Mouse (Mus musculus) kidney, adult 8-10 months (tissue): ENCODE results near the gene Rbm19.
"Not testable (repeated sequence)": the region's sequence is repeated elsewhere in the genome, so short reads cannot be mapped to it uniquely, and the experiment has no call there.

Source experiments
- DNase-seq, 2 experiments: peaks; one replicate each; pipeline ENCODE4 v3.0.0; 2022

Rbm19 gene

GRCm38 (mm10) chr5:120116261-120117050 is at the start of gene Rbm19:
TSS of gene Rbm19 (plus strand) at chr5:120116465.
- DNase-seq = peak; percentile 87 to 92

DNA sequence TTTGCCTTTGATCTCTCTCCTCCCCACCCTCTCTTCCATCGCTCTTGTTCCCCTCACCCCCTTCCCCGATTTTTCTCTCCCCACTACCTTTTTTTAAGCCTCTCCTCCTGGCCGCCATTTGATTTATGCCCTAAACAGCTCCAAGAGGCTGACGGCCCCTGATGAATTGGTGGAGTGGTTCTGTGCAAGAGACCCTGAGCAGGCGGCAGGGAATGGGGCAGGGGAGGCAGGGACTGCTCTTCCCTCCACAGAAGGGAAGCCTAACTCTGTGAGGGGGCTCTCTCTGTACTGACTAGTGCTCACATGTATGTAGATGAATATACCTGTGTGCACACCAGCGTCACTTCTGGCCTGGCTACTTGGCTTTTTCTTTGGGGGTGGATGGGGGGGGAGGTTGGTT is 49.0 kb upstream of the Rbm19 start:
- no peak for DNase-seq

DNA sequence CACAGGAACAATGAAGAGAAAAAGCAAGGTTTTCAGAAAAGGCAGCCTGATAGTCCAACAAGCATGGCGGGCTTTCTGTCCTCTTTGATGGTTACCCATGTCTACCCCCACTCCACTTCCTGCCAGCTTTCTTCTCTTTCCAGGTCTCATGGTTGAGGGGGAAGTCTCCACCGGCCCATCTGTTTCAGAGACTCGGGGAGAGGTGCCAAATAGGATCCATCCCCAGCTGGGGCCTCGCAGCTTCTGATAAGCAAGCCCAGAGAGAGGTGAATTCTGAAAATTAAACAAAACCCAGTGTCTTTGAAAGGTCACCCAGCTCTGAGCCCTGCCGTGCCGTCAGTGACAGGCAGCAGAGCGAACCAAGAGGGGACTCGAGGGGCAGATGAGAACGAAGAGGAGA is 42.2 kb upstream of the Rbm19 start:
- no peak for DNase-seq

GRCm38 (mm10) chr5:120080027-120080426 is 36.2 kb upstream of the Rbm19 start:
- no peak for DNase-seq

- no peak for DNase-seq
These were observed 35.8 kb upstream of the Rbm19 start for GRCm38 (mm10) chr5:120080468-120080867.

GRCm38 (mm10) chr5:120088561-120088960 is 27.7 kb upstream of the Rbm19 start:
- DNase-seq = peak; percentile 70 to 87

DNA sequence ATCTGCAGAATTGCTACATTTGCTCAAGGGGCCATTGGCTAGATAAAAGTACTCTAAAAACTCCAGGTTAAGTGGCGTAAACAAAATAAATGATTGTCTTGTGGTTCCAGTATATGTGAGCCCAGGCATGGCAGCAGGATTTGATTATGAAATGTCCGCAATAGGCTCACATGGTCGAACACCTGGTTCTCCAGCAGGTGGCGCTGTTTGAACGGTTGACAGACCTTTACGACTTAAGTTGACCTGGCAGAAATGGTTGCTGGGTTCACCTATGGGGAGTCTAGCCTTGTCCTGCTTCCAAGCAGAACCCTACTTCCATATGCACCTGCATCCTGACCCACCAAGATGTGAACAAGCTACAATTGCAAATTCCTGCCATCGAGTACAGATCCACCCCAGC is 21.7 kb upstream of the Rbm19 start:
- peak in 1 of 2 experiments; percentile 38 for DNase-seq

DNA sequence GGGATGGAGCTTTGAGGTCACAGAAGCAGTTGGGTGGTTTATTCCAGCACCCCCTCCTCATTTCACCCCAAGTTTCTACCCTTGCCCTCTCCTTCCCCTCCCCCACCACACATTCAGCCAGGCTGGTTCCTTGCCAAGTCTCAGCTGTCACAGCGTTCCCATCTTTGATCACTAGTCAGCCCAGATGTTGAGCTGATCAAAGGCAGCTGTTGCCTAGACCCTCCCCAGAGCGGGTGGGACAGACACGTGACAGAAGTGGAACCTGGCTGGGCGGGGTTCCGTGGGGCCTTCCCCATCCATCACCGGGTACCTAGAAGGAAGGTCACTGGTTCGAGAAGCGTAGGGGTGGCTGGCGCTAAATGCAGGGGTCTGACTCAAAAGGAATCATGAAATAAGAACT is 19.2 kb upstream of the Rbm19 start:
- no peak for DNase-seq

GRCm38 (mm10) chr5:120100814-120101213 is 15.5 kb upstream of the Rbm19 start:
- DNase-seq = no peak

DNA sequence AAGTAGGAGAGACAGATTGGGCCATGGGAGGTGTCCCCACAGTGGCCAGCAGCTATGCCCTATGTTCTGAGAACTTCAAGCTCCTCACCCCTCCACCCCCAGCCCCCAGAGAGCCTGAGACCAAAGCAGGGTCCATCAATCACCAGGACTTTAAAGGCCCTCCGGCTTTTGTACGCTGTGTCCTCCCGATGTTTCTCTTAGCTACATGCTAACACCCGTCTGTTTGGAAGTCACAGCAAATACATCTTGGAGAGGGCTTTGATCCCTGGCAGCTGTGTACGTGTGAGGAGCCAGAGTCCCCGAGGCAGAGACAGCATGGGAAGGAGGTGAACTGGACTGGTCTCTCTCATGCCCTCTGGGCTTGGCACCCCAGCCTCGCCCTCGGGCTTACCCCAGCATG is 14.2 kb upstream of the Rbm19 start:
- DNase-seq = no peak

DNA sequence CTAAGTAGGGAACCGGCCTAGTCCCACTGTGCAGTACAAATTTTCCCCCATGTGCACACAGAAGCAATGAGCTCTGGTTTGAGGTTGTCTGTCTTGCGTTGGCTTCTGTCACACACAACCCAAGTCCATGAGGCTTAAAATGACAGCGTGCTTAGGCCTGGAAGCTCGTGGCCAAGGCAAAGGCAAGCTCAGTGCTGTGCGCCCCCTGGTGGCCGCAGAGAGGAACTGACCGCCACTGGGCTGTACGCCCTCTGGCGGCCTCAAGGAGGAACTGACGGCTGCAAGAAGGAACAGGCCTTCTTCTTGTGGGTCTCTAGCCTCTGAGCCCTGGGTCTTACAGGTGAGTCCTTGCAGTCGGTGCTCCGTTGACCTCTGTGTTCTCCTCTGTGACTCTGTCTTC is 13.5 kb upstream of the Rbm19 start:
- DNase-seq = peak in 1 of 2 experiments; percentile 23

- peak in 1 of 2 experiments; percentile 15 for DNase-seq
These were observed 12.8 kb upstream of the Rbm19 start for GRCm38 (mm10) chr5:120103458-120103857.

GRCm38 (mm10) chr5:120106424-120107073 is 9.7 kb upstream of the Rbm19 start:
- DNase-seq = no peak

DNA sequence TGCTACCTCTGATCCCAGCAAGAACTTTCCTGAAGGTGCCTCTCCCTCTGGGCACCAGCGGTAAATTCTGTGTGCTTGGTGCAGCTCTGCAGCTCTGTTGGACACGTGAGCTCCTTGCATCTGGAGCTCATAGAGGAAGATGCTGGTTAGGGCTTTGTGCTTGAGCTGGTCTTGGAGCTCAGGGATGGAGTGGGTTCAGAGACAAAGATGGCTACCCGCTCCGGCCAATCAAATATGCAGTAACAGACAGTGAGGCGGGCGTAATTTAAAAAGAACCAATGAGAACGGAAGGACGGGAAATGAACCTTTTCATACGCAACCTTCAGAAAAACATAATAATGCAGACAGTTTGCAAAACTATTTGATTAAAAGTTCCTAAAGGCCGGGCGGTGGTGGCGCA is 1.9 kb upstream of the Rbm19 start:
- DNase-seq = no peak

- DNase-seq = not testable (repeated sequence)
These were observed 896 bp downstream of the Rbm19 start for GRCm38 (mm10) chr5:120117161-120117560.

DNA sequence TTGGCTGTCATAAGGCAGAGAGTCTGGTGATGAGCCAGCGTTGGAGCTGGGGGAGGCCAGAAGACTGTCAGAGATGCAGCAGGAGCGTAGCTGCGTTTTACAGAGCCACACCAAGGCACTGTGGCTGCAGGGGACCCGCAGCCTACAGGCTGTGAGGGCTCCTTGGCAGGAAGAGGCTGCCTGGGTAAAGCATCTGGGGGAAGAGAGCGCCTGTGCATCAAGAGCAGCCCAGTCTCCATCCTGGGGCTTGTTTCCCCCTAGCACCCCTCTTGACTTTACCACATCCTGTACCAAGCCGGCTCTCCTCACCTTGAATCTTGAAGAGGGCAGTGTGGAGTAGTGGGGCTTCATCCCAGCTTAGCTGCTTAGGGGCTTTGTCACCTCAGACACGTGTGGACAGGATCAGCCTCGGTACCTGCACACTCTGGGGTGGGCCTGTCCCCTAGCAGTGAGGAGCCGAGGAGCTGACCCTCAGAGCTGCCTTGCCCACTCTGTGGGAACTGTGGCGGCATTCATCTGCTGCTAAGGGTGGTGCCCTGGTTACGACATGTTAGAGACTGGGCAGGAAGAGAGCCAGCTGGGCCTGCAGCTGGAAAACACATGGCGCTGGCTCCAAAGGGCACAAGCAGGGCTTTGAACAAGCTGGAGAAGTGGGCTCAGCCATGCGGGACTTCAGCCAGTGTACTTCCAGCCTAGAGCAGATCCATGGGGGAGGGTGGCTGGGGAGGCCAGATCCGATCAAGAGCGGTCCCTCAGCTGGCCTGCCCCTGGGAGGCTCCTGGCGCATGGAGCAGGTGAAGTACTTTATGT is 8.8 kb downstream of the Rbm19 start:
- no peak for DNase-seq

GRCm38 (mm10) chr5:120127641-120128040 is 11.4 kb downstream of the Rbm19 start:
- DNase-seq = no peak

DNA sequence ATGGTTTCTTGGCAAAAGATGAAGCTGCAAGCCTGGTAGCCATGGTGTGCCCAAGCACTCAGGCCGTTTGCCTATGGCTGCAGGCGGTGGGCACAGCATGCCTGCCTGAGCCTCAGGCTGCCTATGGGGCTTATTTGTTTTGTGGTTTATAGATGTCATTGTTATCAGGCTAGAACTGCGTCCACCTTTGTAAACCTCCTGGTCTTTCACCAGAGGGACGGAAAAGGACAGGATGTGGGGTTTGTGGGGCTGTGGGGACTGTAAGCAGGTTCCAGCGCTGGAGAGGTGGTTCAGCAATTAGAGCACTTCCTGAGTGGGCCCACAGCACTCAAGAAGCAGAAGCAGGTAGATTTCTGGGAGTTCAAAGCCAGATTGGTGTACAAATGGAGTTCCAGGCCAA is 12.2 kb downstream of the Rbm19 start:
- no peak for DNase-seq

DNA sequence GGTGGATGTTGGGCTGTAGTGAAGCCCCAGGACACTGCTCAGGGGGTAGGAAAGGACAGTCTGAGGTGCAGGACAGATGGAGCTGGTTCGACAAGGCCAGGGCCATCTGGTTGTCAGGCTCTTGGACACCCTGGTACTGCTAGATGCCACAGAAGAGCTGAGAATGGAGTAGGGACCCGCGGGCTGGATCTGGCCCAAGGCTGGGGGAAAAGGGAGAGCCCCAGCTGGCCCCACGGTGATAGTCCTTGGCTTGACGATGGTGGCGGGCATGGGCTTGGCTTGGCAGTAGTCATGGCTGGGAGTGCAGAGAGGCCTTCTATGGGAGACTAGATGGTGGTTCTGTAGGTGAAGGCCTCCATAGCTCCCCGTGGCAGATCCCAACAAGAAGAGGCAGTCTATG is 12.8 kb downstream of the Rbm19 start:
- DNase-seq = no peak

GRCm38 (mm10) chr5:120129761-120130160 is 13.5 kb downstream of the Rbm19 start:
- DNase-seq = no peak

GRCm38 (mm10) chr5:120130163-120130562 is 13.9 kb downstream of the Rbm19 start:
- DNase-seq = no peak

DNA sequence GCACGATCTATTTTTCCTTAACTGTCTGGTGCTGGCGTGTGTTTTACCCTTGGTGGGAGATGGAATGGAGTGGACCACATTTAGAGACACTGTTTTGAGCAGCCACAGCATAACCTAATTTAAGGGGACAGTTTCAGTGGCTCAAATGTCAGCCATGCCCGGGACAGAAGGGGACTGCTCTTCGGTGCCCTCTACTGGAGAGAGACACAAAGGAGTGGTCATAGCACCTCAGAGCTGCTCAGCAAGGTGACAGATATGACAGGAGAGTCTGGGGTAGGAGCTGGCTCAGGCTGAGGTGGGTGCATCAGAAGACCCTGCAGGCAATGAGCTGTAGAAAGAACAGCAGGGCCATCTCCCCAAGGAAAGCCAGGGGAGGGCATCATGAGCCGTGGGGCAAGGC is 15.3 kb downstream of the Rbm19 start:
- peak in 1 of 2 experiments; percentile 30 for DNase-seq

DNA sequence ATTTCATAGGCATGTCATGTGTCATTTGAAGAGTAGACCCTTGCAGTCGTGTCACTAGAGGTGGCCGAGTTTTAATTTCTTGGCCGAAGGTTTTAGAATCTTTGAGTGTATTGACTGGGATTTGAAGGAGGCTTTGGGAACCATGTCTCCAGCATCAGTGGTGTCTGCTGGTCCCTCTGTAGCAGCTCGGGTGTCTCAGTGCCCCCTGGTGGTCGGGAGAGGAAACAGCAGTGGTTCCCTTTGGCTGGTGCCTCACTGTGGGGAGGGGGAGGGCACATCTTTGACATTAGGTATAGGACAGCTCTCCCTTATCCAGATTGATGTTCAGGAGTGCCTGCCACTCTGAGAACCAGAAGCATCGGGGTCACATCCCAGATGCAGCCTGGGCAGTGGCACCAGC is 17.7 kb downstream of the Rbm19 start:
- peak; percentile 12 to 41 for DNase-seq

DNA sequence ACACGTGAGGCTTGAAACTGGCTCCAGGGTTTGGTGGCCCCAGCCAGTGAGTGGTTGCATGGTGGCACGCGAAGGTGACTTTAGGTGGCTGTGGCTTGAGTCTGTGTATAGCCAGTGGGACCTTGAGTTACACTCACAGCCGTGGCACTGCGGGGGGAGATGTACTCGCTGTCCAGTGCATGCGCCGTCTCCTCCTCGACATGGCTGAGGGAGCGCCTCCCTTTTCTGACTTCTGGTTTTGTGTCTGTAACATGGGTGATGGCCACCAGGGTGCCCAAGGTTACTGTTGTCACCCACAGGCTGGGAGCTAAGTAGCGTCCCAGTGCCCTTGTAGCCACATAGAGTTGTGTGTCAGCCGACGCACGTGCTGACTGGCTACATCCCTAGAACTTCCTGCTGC is 19.1 kb downstream of the Rbm19 start:
- DNase-seq = no peak
